Mouse (Mus musculus): ENCODE results near the gene Vsnl1. TPM values are rescaled to one million over a fixed set of nuclear protein-coding genes. Genes with fewer than 3 reads are reported as not detected.

The Vsnl1 gene
- 6.3 and 22.3 TPM in 2 replicates for polyA plus RNA-seq (2016; fragmentation: Nextera tagmentation; extraction: Ambion mirVana)

GRCm38 (mm10) chr12:11436497-11437265 lies at the start of gene Vsnl1:
Vsnl1 (minus strand) TSS chr12:11436613.
- H3K27ac ChIP-seq, result peak within 1 kb of the TSS; percentile 64; the same call in 1 of the 2 replicates
- peaks cover 23% of the 10 kb centered on the region for H3K4me1 ChIP-seq
- peak; percentile 92 for DNase-seq (ENCODE audit: low spot score)
- H3K27me3 ChIP-seq (ENCODE audit: insufficient read depth, poor library complexity, severe bottlenecking), result peaks cover 20% of the 10 kb centered on the region
- H3K36me3 ChIP-seq, result no peaks in the 10 kb centered on the region
- WGBS, result 6% methylated on average over 34 of the region's 34 CpGs
- H3K9me3 ChIP-seq, result no peaks in the 10 kb centered on the region
- H3K4me3 ChIP-seq, result peak within 1 kb of the TSS; percentile 58

GRCm38 (mm10) chr12:11456632-11457031 lies 20.2 kb upstream of the Vsnl1 start:
- no peaks in the 10 kb centered on the region for H3K9me3 ChIP-seq
- no peaks in the 10 kb centered on the region for H3K36me3 ChIP-seq
- no peaks in the 10 kb centered on the region for H3K4me1 ChIP-seq
- H3K27me3 ChIP-seq (ENCODE audit: insufficient read depth, poor library complexity, severe bottlenecking), result no peaks in the 10 kb centered on the region
- H3K4me3 ChIP-seq, result 0 out of 2 replicates have a peak overlapping the region, but pooled peaks have one; percentile 69
- WGBS, result 83% methylated on average over 4 of the region's 4 CpGs
- no peak for DNase-seq (ENCODE audit: low spot score)
- H3K27ac ChIP-seq, result no peak overlapping the region

- Histone ChIP-seq H3K4me1 (no peaks in the 10 kb centered on the region), H3K4me3 (peak overlapping the region; percentile 69), H3K9me3 (no peaks in the 10 kb centered on the region), H3K36me3 (no peaks in the 10 kb centered on the region), H3K27ac (peak overlapping the region; percentile 73; the same call in 1 of the 2 replicates), H3K27me3 (ENCODE audit: insufficient read depth, poor library complexity, severe bottlenecking) (no peaks in the 10 kb centered on the region)
- no peak for DNase-seq (ENCODE audit: low spot score)
- 3% methylated on average over 11 of the region's 11 CpGs for WGBS
These were observed 19.8 kb upstream of the Vsnl1 start for GRCm38 (mm10) chr12:11456213-11456612.

GRCm38 (mm10) chr12:11455549-11456194 lies 19.3 kb upstream of the Vsnl1 start, which contains the start of gene Rad51ap2:
Rad51ap2 (plus strand) TSS chr12:11456079.
- H3K4me1 ChIP-seq, result no peaks in the 10 kb centered on the region
- H3K9me3 ChIP-seq, result no peaks in the 10 kb centered on the region
- peak; percentile 98 for DNase-seq (ENCODE audit: low spot score)
- no peaks in the 10 kb centered on the region for H3K27me3 ChIP-seq (ENCODE audit: insufficient read depth, poor library complexity, severe bottlenecking)
- H3K27ac ChIP-seq, result peak within 1 kb of the TSS; percentile 73; the same call in 1 of the 2 replicates
- no peaks in the 10 kb centered on the region for H3K36me3 ChIP-seq
- WGBS, result 1% methylated on average over 40 of the region's 40 CpGs
- H3K4me3 ChIP-seq, result peak within 1 kb of the TSS; percentile 69

- Histone ChIP-seq H3K4me1 (no peaks in the 10 kb centered on the region), H3K4me3 (no peak overlapping the region), H3K36me3 (no peaks in the 10 kb centered on the region), H3K9me3 (no peaks in the 10 kb centered on the region), H3K27me3 (ENCODE audit: insufficient read depth, poor library complexity, severe bottlenecking) (no peaks in the 10 kb centered on the region), H3K27ac (no peak overlapping the region)
- WGBS, result 66% methylated on average over 5 of the region's 5 CpGs
- no peak for DNase-seq (ENCODE audit: low spot score)
These were observed 17.7 kb upstream of the Vsnl1 start for GRCm38 (mm10) chr12:11454146-11454545.

- WGBS, result 18% methylated on average over 23 of the region's 23 CpGs
- Histone ChIP-seq H3K27ac (peak overlapping the region; percentile 39; the same call in 1 of the 2 replicates), H3K27me3 (ENCODE audit: insufficient read depth, poor library complexity, severe bottlenecking) (peaks cover 20% of the 10 kb centered on the region), H3K4me3 (peak overlapping the region; percentile 58), H3K4me1 (peaks cover 23% of the 10 kb centered on the region), H3K9me3 (0 out of 2 replicates have a peak, but pooled peaks cover under 1% of the 10 kb centered on the region), H3K36me3 (no peaks in the 10 kb centered on the region)
- DNase-seq (ENCODE audit: low spot score), result no peak
These were observed 1.6 kb upstream of the Vsnl1 start for GRCm38 (mm10) chr12:11437907-11438447.

GRCm38 (mm10) chr12:11437266-11437906 lies 973 bp upstream of the Vsnl1 start:
- Histone ChIP-seq H3K27ac (no peak overlapping the region), H3K4me3 (peak overlapping the region; percentile 58), H3K36me3 (no peaks in the 10 kb centered on the region), H3K27me3 (ENCODE audit: insufficient read depth, poor library complexity, severe bottlenecking) (peaks cover 20% of the 10 kb centered on the region), H3K9me3 (no peaks in the 10 kb centered on the region), H3K4me1 (peaks cover 23% of the 10 kb centered on the region)
- DNase-seq (ENCODE audit: low spot score), result peak; percentile 88
- 18% methylated on average over 17 of the region's 17 CpGs for whole genome bisulfite sequencing

GRCm38 (mm10) chr12:11436023-11436350 lies 426 bp downstream of the Vsnl1 start:
- 5% methylated on average over 12 of the region's 12 CpGs for WGBS
- Histone ChIP-seq H3K4me3 (peak overlapping the region; percentile 58), H3K9me3 (no peaks in the 10 kb centered on the region), H3K27ac (no peak overlapping the region), H3K27me3 (ENCODE audit: insufficient read depth, poor library complexity, severe bottlenecking) (peaks cover 20% of the 10 kb centered on the region), H3K36me3 (no peaks in the 10 kb centered on the region), H3K4me1 (peaks cover 23% of the 10 kb centered on the region)
- no peak for DNase-seq (ENCODE audit: low spot score)

- Histone ChIP-seq H3K4me1 (peaks cover 23% of the 10 kb centered on the region), H3K27me3 (ENCODE audit: insufficient read depth, poor library complexity, severe bottlenecking) (peaks cover 20% of the 10 kb centered on the region), H3K4me3 (peak overlapping the region; percentile 58), H3K27ac (no peak overlapping the region), H3K36me3 (no peaks in the 10 kb centered on the region), H3K9me3 (no peaks in the 10 kb centered on the region)
- no peak for DNase-seq (ENCODE audit: low spot score)
- 8% methylated on average over 15 of the region's 15 CpGs for WGBS
These were observed 979 bp downstream of the Vsnl1 start for GRCm38 (mm10) chr12:11435246-11436022.

- no peaks in the 10 kb centered on the region for H3K36me3 ChIP-seq
- peaks cover 23% of the 10 kb centered on the region for H3K4me1 ChIP-seq
- no peak overlapping the region for H3K4me3 ChIP-seq
- no peak for DNase-seq (ENCODE audit: low spot score)
- peaks cover 20% of the 10 kb centered on the region for H3K27me3 ChIP-seq (ENCODE audit: insufficient read depth, poor library complexity, severe bottlenecking)
- no peaks in the 10 kb centered on the region for H3K9me3 ChIP-seq
- 76% methylated on average over 8 of the region's 8 CpGs for WGBS
- no peak overlapping the region for H3K27ac ChIP-seq
These were observed 2.0 kb downstream of the Vsnl1 start for GRCm38 (mm10) chr12:11434446-11434845.

- Histone ChIP-seq H3K27ac (no peak overlapping the region), H3K4me3 (no peak overlapping the region), H3K9me3 (no peaks in the 10 kb centered on the region), H3K36me3 (no peaks in the 10 kb centered on the region), H3K27me3 (ENCODE audit: insufficient read depth, poor library complexity, severe bottlenecking) (peaks cover 17% of the 10 kb centered on the region), H3K4me1 (peaks cover 23% of the 10 kb centered on the region)
- 41% methylated on average over 1 of the region's 1 CpGs for WGBS
- no peak for DNase-seq (ENCODE audit: low spot score)
These were observed 2.7 kb downstream of the Vsnl1 start for GRCm38 (mm10) chr12:11433716-11434115.

- Histone ChIP-seq H3K4me3 (no peak overlapping the region), H3K4me1 (peaks cover 23% of the 10 kb centered on the region), H3K36me3 (no peaks in the 10 kb centered on the region), H3K27me3 (ENCODE audit: insufficient read depth, poor library complexity, severe bottlenecking) (peaks cover 11% of the 10 kb centered on the region; the same call in 1 of the 2 replicates), H3K27ac (no peak overlapping the region), H3K9me3 (no peaks in the 10 kb centered on the region)
- DNase-seq (ENCODE audit: low spot score), result no peak
- 94% methylated on average over 1 of the region's 1 CpGs for WGBS
These were observed 3.3 kb downstream of the Vsnl1 start for GRCm38 (mm10) chr12:11433126-11433525.

Measured in heart, embryonic 10.5 days (tissue).